Mouse (Mus musculus): ENCODE results near the gene Ccdc162. TPM values are rescaled to one million over a fixed set of nuclear protein-coding genes. Genes with fewer than 3 reads are reported as not detected.
A peak's percentile ranks its signal among the peaks of the same experiment; 100 is the strongest.

The Ccdc162 gene
- polyA plus RNA-seq, 2 experiments, result 1.6 to 2.1 TPM

GRCm38 (mm10) chr10:41682546-41683393 is 33.7 kb downstream of the Ccdc162 start:
- no peak overlapping the region for H3K27ac ChIP-seq (replicated peaks; ENCODE audit: low read depth, low read length)
- no peaks in the 10 kb centered on the region for H3K27me3 ChIP-seq (ENCODE audit: control insufficient read depth, insufficient read depth, low read length)
- DNase-seq (ENCODE audit: low spot score), result peak; percentile 86
- no peaks in the 10 kb centered on the region for H3K36me3 ChIP-seq (ENCODE audit: control insufficient read depth, insufficient read depth, low read length)
- 41% methylated on average over 16 of the region's 16 CpGs for WGBS
- no peak overlapping the region for H3K4me3 ChIP-seq (replicated peaks; ENCODE audit: low read length)
- 0 out of 2 replicates have a peak, but pooled peaks cover 3% of the 10 kb centered on the region for H3K9me3 ChIP-seq (ENCODE audit: control insufficient read depth, low read length)
- no peak overlapping the region for H3K4me2 ChIP-seq (replicated peaks; ENCODE audit: low read depth, low read length, severe bottlenecking)
- ATAC-seq (ENCODE audit: low FRiP score, low read depth), result peak; percentile 35; the same call in 1 of the 2 replicates
- H3K4me1 ChIP-seq (ENCODE audit: control insufficient read depth, insufficient read depth, low read length), result 0 out of 2 replicates have a peak, but pooled peaks cover 4% of the 10 kb centered on the region
- no peak for TF ChIP-seq POLR2A (IDR thresholded peaks at IDR 0.05; ENCODE audit: borderline replicate concordance, extremely low read depth, insufficient read depth, insufficient read length)
- H3K9ac ChIP-seq (ENCODE audit: low read depth, low read length, severe bottlenecking), result no peak overlapping the region

DNA sequence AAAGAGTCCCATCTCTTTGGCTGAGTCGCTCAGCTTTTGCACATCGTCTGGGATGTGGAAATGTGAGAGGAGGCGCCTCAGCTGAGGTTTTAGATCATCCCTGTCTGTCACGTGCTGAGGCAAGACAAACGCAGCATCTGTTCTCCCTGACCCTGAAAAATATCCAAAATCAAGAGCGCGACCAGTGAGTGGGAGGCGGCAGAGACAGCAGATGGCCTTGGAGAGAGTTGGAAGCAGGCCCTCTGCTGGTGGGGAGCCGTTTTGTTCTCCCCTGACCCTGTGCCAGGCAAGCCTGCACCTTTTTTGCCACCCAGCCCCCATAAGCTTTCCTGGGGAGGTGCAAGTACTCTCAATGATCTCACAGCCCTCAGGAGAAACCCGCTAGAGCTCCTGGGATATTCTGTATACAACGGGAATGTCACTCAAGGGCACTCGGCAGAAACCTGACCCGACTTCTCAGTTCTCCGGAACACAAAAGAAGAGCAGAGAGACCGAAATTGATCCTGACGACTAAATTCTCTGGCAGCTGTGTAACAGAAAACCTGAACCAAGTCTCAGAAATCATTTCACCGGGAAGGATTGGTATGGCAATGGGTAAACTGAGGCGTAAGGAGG is 37.6 kb downstream of the Ccdc162 start:
- ATAC-seq (ENCODE audit: low FRiP score, low read depth) (peak; percentile 70), DNase-seq (ENCODE audit: low spot score) (peak; percentile 79)
- Histone ChIP-seq H3K36me3 (ENCODE audit: control insufficient read depth, insufficient read depth, low read length) (no peaks in the 10 kb centered on the region), H3K27ac (replicated peaks; ENCODE audit: low read depth, low read length) (no peak overlapping the region), H3K9me3 (ENCODE audit: control insufficient read depth, low read length) (no peaks in the 10 kb centered on the region), H3K27me3 (ENCODE audit: control insufficient read depth, insufficient read depth, low read length) (no peaks in the 10 kb centered on the region), H3K9ac (ENCODE audit: low read depth, low read length, severe bottlenecking) (0 out of 2 replicates have a peak overlapping the region, but pooled peaks have one; percentile 21), H3K4me1 (ENCODE audit: control insufficient read depth, insufficient read depth, low read length) (0 out of 2 replicates have a peak, but pooled peaks cover 3% of the 10 kb centered on the region), H3K4me2 (replicated peaks; ENCODE audit: low read depth, low read length, severe bottlenecking) (peak overlapping the region; percentile 35; the same call in 1 of the 2 replicates), H3K4me3 (replicated peaks; ENCODE audit: low read length) (no peak overlapping the region; the same call in 1 of the 2 replicates)
- no peak for TF ChIP-seq POLR2A (IDR thresholded peaks at IDR 0.05; ENCODE audit: borderline replicate concordance, extremely low read depth, insufficient read depth, insufficient read length)
- 30% methylated on average over 18 of the region's 18 CpGs for WGBS

GRCm38 (mm10) chr10:41677396-41677795 is 39.0 kb downstream of the Ccdc162 start:
- Histone ChIP-seq H3K9me3 (ENCODE audit: control insufficient read depth, low read length) (no peaks in the 10 kb centered on the region), H3K27me3 (ENCODE audit: control insufficient read depth, insufficient read depth, low read length) (no peaks in the 10 kb centered on the region), H3K36me3 (ENCODE audit: control insufficient read depth, insufficient read depth, low read length) (no peaks in the 10 kb centered on the region), H3K9ac (ENCODE audit: low read depth, low read length, severe bottlenecking) (no peak overlapping the region), H3K27ac (replicated peaks; ENCODE audit: low read depth, low read length) (no peak overlapping the region), H3K4me1 (ENCODE audit: control insufficient read depth, insufficient read depth, low read length) (0 out of 2 replicates have a peak, but pooled peaks cover 3% of the 10 kb centered on the region), H3K4me2 (replicated peaks; ENCODE audit: low read depth, low read length, severe bottlenecking) (no peak overlapping the region), H3K4me3 (replicated peaks; ENCODE audit: low read length) (no peak overlapping the region)
- no peak for ATAC-seq (ENCODE audit: low FRiP score, low read depth)
- WGBS, result 56% methylated on average over 8 of the region's 8 CpGs
- no peak for TF ChIP-seq POLR2A (IDR thresholded peaks at IDR 0.05; ENCODE audit: borderline replicate concordance, extremely low read depth, insufficient read depth, insufficient read length)
- no peak for DNase-seq (ENCODE audit: low spot score)

DNA sequence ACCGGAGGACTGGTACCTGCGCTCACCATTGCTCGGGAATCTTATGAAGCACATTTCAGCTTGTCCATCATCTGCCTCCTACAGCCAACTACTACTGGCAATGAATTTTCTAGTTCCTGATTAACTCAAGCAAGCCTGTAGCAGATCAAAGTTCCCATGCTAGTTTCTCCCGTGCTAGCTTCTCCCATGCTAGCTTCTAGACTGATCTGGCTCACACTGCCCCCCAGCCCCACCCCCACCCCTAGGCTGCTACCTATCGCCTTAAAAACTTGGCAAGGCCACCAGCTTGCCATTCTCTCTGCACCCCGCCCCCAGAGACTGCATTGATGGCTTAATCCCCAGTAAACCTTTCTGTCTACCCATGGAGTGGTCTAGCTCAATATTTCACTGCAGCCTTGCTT is 39.8 kb downstream of the Ccdc162 start:
- ATAC-seq (ENCODE audit: low FRiP score, low read depth), result no peak

DNA sequence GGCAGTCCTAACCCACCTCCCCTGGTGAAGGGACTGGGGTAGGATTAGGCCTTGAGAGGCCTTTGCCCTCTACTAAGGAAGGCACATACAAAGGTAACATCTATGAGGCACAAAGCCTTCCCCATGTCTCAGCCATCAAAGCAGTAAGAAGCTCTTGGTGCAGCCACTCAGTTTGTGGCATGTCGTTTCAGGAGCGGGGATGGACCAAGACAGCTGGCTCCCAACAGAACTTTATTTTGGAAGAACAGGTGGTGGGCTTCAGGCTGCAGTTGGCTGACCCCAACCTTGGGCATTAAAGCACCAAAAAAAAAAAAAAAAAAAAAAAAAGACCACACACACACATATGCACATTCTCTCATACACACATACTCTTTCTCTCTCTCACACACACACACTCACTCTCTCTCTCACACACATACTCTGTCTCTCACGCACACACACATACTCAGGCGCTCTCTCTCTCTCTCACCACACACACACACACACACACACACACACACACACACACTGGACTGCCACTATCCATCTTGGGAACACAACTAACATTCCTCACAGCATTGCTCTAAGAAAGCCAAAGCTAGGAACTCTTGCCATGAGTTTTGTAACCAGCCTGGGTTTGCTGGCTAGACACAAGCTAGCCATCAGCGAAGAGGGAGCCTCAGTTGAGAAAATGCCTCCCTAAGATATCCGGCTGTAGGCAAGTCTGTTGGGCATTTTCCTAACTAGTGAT is 40.4 kb downstream of the Ccdc162 start:
- Histone ChIP-seq H3K4me2 (replicated peaks; ENCODE audit: low read depth, low read length, severe bottlenecking) (no peak overlapping the region), H3K9ac (ENCODE audit: low read depth, low read length, severe bottlenecking) (no peak overlapping the region), H3K4me1 (ENCODE audit: control insufficient read depth, insufficient read depth, low read length) (0 out of 2 replicates have a peak, but pooled peaks cover 3% of the 10 kb centered on the region), H3K9me3 (ENCODE audit: control insufficient read depth, low read length) (no peaks in the 10 kb centered on the region), H3K4me3 (replicated peaks; ENCODE audit: low read length) (no peak overlapping the region), H3K36me3 (ENCODE audit: control insufficient read depth, insufficient read depth, low read length) (no peaks in the 10 kb centered on the region), H3K27ac (replicated peaks; ENCODE audit: low read depth, low read length) (no peak overlapping the region), H3K27me3 (ENCODE audit: control insufficient read depth, insufficient read depth, low read length) (no peaks in the 10 kb centered on the region)
- ATAC-seq (ENCODE audit: low FRiP score, low read depth) (peak; percentile 42), DNase-seq (ENCODE audit: low spot score) (no peak)
- WGBS, result 76% methylated on average over 6 of the region's 6 CpGs
- TF ChIP-seq POLR2A (IDR thresholded peaks at IDR 0.05; ENCODE audit: borderline replicate concordance, extremely low read depth, insufficient read depth, insufficient read length), result no peak

More for the DNA sequence above, 39.8 kb downstream of the Ccdc162 start:
- Histone ChIP-seq H3K36me3 (ENCODE audit: control insufficient read depth, insufficient read depth, low read length) (no peaks in the 10 kb centered on the region), H3K4me3 (replicated peaks; ENCODE audit: low read length) (no peak overlapping the region), H3K27ac (replicated peaks; ENCODE audit: low read depth, low read length) (no peak overlapping the region), H3K9me3 (ENCODE audit: control insufficient read depth, low read length) (no peaks in the 10 kb centered on the region), H3K9ac (ENCODE audit: low read depth, low read length, severe bottlenecking) (no peak overlapping the region), H3K4me2 (replicated peaks; ENCODE audit: low read depth, low read length, severe bottlenecking) (no peak overlapping the region), H3K4me1 (ENCODE audit: control insufficient read depth, insufficient read depth, low read length) (0 out of 2 replicates have a peak, but pooled peaks cover 3% of the 10 kb centered on the region), H3K27me3 (ENCODE audit: control insufficient read depth, insufficient read depth, low read length) (no peaks in the 10 kb centered on the region)
- WGBS, result 70% methylated on average over 6 of the region's 6 CpGs
- no peak for DNase-seq (ENCODE audit: low spot score)
- no peak for TF ChIP-seq POLR2A (IDR thresholded peaks at IDR 0.05; ENCODE audit: borderline replicate concordance, extremely low read depth, insufficient read depth, insufficient read length)
